Mouse (Mus musculus) brain, embryonic 14.5 days (tissue): ENCODE measurements at regions not wholly inside any gene's neighbourhood (a gene's known extent, or its start where the extent isn't known, plus 50 kb on each side); places are given as distances from the start of the nearest gene placed in this dataset.

Experiments used
- CTCF ChIP-seq: fragments of 200-500 bp; IDR thresholded peaks from 2 replicates; pipeline ENCODE4 v1.5.1; 2012; ENCODE audit warnings: inconsistent platforms, mild to moderate bottlenecking, moderate library complexity, borderline replicate concordance; ENCODE audit not compliant: insufficient read depth, insufficient read length; ENCODE audit errors: extremely low read depth
- POLR2A ChIP-seq: fragments of 200-500 bp; IDR thresholded peaks from 2 replicates; pipeline ENCODE4 v1.6.1; 2012; ENCODE audit warnings: mild to moderate bottlenecking, inconsistent platforms, borderline replicate concordance; ENCODE audit not compliant: poor library complexity, insufficient read depth, insufficient read length, severe bottlenecking; ENCODE audit errors: extremely low read depth

DNA sequence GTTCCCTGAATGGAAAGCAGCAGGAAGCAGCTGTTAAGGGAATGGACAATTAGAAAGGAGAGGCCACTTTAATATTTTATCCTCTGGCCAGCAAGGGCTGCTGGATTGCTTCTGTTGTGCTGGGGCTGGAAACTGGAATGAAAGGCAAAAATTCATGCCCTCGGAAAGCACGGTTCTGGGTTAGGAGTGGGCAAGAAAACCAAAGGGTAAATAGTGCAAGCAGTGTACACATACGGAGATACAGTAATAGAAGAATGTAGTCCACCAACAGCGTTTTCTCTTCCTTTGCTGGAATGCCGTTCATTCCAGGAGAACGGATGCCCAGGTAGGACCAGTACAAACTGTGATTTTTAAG is 50.8 kb upstream of the Zfr start:
- TF ChIP-seq POLR2A (no peak), CTCF (no peak)
